Mouse (Mus musculus) heart, embryonic 13.5 days (tissue): Measurements from ENCODE around the gene Znrd1as. TPM values are rescaled to one million over a fixed set of nuclear protein-coding genes. Genes with fewer than 3 reads are reported as not detected.
"Not testable (repeated sequence)": the region's sequence is repeated elsewhere in the genome, so short reads cannot be mapped to it uniquely, and the experiment has no call there.

Experiments used
- ATAC-seq: fragments of 200-750 bp; cut with Nextera tagmentation; 2 replicates; pipeline ENCODE4 v1.8.0; 2017; ENCODE audit warnings: moderate TSS enrichment; ENCODE audit not compliant: insufficient number of reproducible peaks, low FRiP score, low TSS enrichment; ENCODE audit errors: extremely low read depth
- H3K27ac ChIP-seq: fragments of 300-500 bp; sonication (generic); replicated peaks from 2 replicates; pipeline ENCODE4 v1.5.1; 2015; ENCODE audit warnings: moderate library complexity, mild to moderate bottlenecking, inconsistent platforms
- H3K27me3 ChIP-seq: fragments of 300-500 bp; sonication (generic); replicated peaks from 2 replicates; pipeline ENCODE4 v1.6.1; 2015; ENCODE audit warnings: mild to moderate bottlenecking, inconsistent platforms
- H3K36me3 ChIP-seq: fragments of 300-500 bp; sonication (generic); 2 replicates; pipeline ENCODE4 v1.6.1; 2015; ENCODE audit warnings: mild to moderate bottlenecking, inconsistent platforms
- H3K4me1 ChIP-seq: fragments of 300-500 bp; sonication (generic); 2 replicates; pipeline ENCODE4 v1.6.1; 2015; ENCODE audit warnings: inconsistent platforms
- H3K4me2 ChIP-seq: fragments of 300-500 bp; sonication (generic); 2 replicates; pipeline ENCODE4 v1.6.1; 2015; ENCODE audit warnings: inconsistent platforms, mild to moderate bottlenecking, moderate library complexity
- H3K4me3 ChIP-seq: fragments of 300-500 bp; sonication (generic); 2 replicates; pipeline ENCODE4 v1.5.1; 2015; ENCODE audit warnings: moderate library complexity, mild to moderate bottlenecking, inconsistent platforms
- H3K9ac ChIP-seq: fragments of 300-500 bp; sonication (generic); 2 replicates; pipeline ENCODE4 v1.6.1; 2015; ENCODE audit warnings: inconsistent platforms, mild to moderate bottlenecking, moderate library complexity
- H3K9me3 ChIP-seq: fragments of 300-500 bp; sonication (generic); 2 replicates; pipeline ENCODE4 v1.6.1; 2016; ENCODE audit warnings: inconsistent platforms
- WGBS: fragments of 180-500 bp; shearing (Covaris S2); methylation state at CpG from one replicate; pipeline ENCODE4 v1.1.7; 2015; ENCODE audit warnings: mixed read lengths; 5-methylcytosine and 5-hydroxymethylcytosine counted together
- polyA plus RNA-seq: library from polyadenylated mRNA; unstranded; fragments of >200 nt; fragmentation: Nextera tagmentation; extraction: Ambion mirVana; gene quantifications from 2 replicates; pipeline ENCODE4 v1.2.1, GENCODE M21; 2015

Gene Znrd1as
- polyA plus RNA-seq, 1 experiment from 2014 or later: 6.2 TPM

- Histone ChIP-seq H3K9me3 (no peaks in the 10 kb centered on the region), H3K4me3 (peak within 1 kb of the TSS; percentile 44), H3K4me2 (peak within 1 kb of the TSS; percentile 71), H3K27me3 (peaks cover 15% of the 10 kb centered on the region), H3K9ac (peak within 1 kb of the TSS; percentile 63), H3K27ac (no peak within 1 kb of the TSS), H3K36me3 (no peaks in the 10 kb centered on the region), H3K4me1 (peaks cover 16% of the 10 kb centered on the region)
- WGBS: 6% methylated on average over 18 of the region's 18 CpGs
- ATAC-seq: no peak
Observed at GRCm38 (mm10) chr17:36981221-36981813, 22.9 kb downstream of the Znrd1as start, which contains the start of gene 2410137M14Rik. TSS of gene 2410137M14Rik (minus strand) at chr17:36981237.

GRCm38 (mm10) chr17:36981845-36982244 lies 23.5 kb downstream of the Znrd1as start:
- H3K36me3 ChIP-seq: no peaks in the 10 kb centered on the region
- peaks cover 20% of the 10 kb centered on the region for H3K27me3 ChIP-seq
- no peak overlapping the region for H3K27ac ChIP-seq
- peak overlapping the region; percentile 63; the same call in 1 of the 2 replicates for H3K9ac ChIP-seq
- peak overlapping the region; percentile 44 for H3K4me3 ChIP-seq
- H3K4me2 ChIP-seq: peak overlapping the region; percentile 71
- no peak for ATAC-seq
- WGBS: 4% methylated on average over 4 of the region's 4 CpGs
- H3K4me1 ChIP-seq: peaks cover 16% of the 10 kb centered on the region
- no peaks in the 10 kb centered on the region for H3K9me3 ChIP-seq

- Histone ChIP-seq H3K4me3 (no peak overlapping the region), H3K27me3 (peaks cover 26% of the 10 kb centered on the region), H3K9me3 (no peaks in the 10 kb centered on the region), H3K9ac (no peak overlapping the region), H3K4me1 (peaks cover 16% of the 10 kb centered on the region), H3K27ac (no peak overlapping the region), H3K4me2 (no peak overlapping the region), H3K36me3 (no peaks in the 10 kb centered on the region)
- WGBS: 37% methylated on average over 5 of the region's 5 CpGs
- ATAC-seq: no peak
Observed at GRCm38 (mm10) chr17:36982253-36983155, 24.1 kb downstream of the Znrd1as start.

GRCm38 (mm10) chr17:36988475-36988874 lies 30.1 kb downstream of the Znrd1as start:
- H3K9me3 ChIP-seq: no peaks in the 10 kb centered on the region
- peak overlapping the region; percentile 4; the same call in 1 of the 2 replicates for H3K9ac ChIP-seq
- peaks cover 43% of the 10 kb centered on the region for H3K27me3 ChIP-seq
- no peak overlapping the region for H3K27ac ChIP-seq
- 5% methylated on average over 24 of the region's 24 CpGs for WGBS
- ATAC-seq: no peak
- H3K4me1 ChIP-seq: peaks cover 6% of the 10 kb centered on the region; the same call in 1 of the 2 replicates
- peak overlapping the region; percentile 65 for H3K4me2 ChIP-seq
- H3K36me3 ChIP-seq: no peaks in the 10 kb centered on the region
- peak overlapping the region; percentile 41 for H3K4me3 ChIP-seq

GRCm38 (mm10) chr17:36989437-36989836 lies 31.0 kb downstream of the Znrd1as start, which contains the start of gene H2-M5:
TSS of gene H2-M5 (minus strand) at chr17:36989537.
- WGBS: 25% methylated on average over 5 of the region's 5 CpGs
- Histone ChIP-seq H3K4me3 (peak within 1 kb of the TSS; percentile 41), H3K4me1 (peaks cover 6% of the 10 kb centered on the region; the same call in 1 of the 2 replicates), H3K27me3 (peaks cover 43% of the 10 kb centered on the region), H3K9me3 (no peaks in the 10 kb centered on the region), H3K36me3 (no peaks in the 10 kb centered on the region), H3K9ac (peak within 1 kb of the TSS; percentile 4; the same call in 1 of the 2 replicates), H3K27ac (no peak within 1 kb of the TSS), H3K4me2 (peak within 1 kb of the TSS; percentile 65)
- ATAC-seq: no peak

GRCm38 (mm10) chr17:36990630-36991029 lies 32.2 kb downstream of the Znrd1as start:
- not testable (repeated sequence) for H3K9me3 ChIP-seq, H3K9ac ChIP-seq, ATAC-seq, H3K4me1 ChIP-seq, H3K4me2 ChIP-seq, H3K27ac ChIP-seq, H3K4me3 ChIP-seq, H3K36me3 ChIP-seq
- 90% methylated on average over 6 of the region's 6 CpGs for WGBS
- peaks cover 43% of the 10 kb centered on the region for H3K27me3 ChIP-seq

GRCm38 (mm10) chr17:36992336-36993104 lies 34.1 kb downstream of the Znrd1as start:
- ATAC-seq: no peak
- Histone ChIP-seq H3K4me3 (no peak overlapping the region), H3K36me3 (no peaks in the 10 kb centered on the region), H3K4me1 (peaks cover 6% of the 10 kb centered on the region; the same call in 1 of the 2 replicates), H3K9ac (no peak overlapping the region), H3K9me3 (no peaks in the 10 kb centered on the region), H3K27me3 (peaks cover 31% of the 10 kb centered on the region), H3K4me2 (no peak overlapping the region), H3K27ac (no peak overlapping the region)
- WGBS: 49% methylated on average over 3 of the region's 3 CpGs

GRCm38 (mm10) chr17:36993770-36994325 lies 35.5 kb downstream of the Znrd1as start:
- Histone ChIP-seq H3K4me1 (peaks cover under 1% of the 10 kb centered on the region; the same call in 1 of the 2 replicates), H3K9me3 (no peaks in the 10 kb centered on the region), H3K27ac (no peak overlapping the region), H3K36me3 (no peaks in the 10 kb centered on the region), H3K4me3 (no peak overlapping the region), H3K9ac (no peak overlapping the region), H3K27me3 (peaks cover 18% of the 10 kb centered on the region), H3K4me2 (no peak overlapping the region)
- WGBS: 87% methylated on average over 4 of the region's 4 CpGs
- no peak for ATAC-seq

- H3K4me3 ChIP-seq: no peak overlapping the region
- H3K4me1 ChIP-seq: no peaks in the 10 kb centered on the region
- H3K36me3 ChIP-seq: no peaks in the 10 kb centered on the region
- no peak overlapping the region for H3K27ac ChIP-seq
- H3K9ac ChIP-seq: no peak overlapping the region
- no peaks in the 10 kb centered on the region for H3K9me3 ChIP-seq
- H3K4me2 ChIP-seq: no peak overlapping the region
- ATAC-seq: no peak
- 77% methylated on average over 2 of the region's 2 CpGs for WGBS
- peaks cover 11% of the 10 kb centered on the region for H3K27me3 ChIP-seq
Observed at GRCm38 (mm10) chr17:36994528-36994927, 36.1 kb downstream of the Znrd1as start.

- ATAC-seq: no peak
- Histone ChIP-seq H3K36me3 (no peaks in the 10 kb centered on the region), H3K27ac (no peak overlapping the region), H3K9me3 (no peaks in the 10 kb centered on the region), H3K9ac (no peak overlapping the region), H3K4me1 (no peaks in the 10 kb centered on the region), H3K4me3 (no peak overlapping the region), H3K27me3 (peaks cover 5% of the 10 kb centered on the region; the same call in 1 of the 2 replicates), H3K4me2 (no peak overlapping the region)
- WGBS: 62% methylated on average over 3 of the region's 3 CpGs
Observed at GRCm38 (mm10) chr17:36995448-36995847, 37.1 kb downstream of the Znrd1as start.
